Mouse (Mus musculus): ENCODE results near the gene Casp9.

DNA sequence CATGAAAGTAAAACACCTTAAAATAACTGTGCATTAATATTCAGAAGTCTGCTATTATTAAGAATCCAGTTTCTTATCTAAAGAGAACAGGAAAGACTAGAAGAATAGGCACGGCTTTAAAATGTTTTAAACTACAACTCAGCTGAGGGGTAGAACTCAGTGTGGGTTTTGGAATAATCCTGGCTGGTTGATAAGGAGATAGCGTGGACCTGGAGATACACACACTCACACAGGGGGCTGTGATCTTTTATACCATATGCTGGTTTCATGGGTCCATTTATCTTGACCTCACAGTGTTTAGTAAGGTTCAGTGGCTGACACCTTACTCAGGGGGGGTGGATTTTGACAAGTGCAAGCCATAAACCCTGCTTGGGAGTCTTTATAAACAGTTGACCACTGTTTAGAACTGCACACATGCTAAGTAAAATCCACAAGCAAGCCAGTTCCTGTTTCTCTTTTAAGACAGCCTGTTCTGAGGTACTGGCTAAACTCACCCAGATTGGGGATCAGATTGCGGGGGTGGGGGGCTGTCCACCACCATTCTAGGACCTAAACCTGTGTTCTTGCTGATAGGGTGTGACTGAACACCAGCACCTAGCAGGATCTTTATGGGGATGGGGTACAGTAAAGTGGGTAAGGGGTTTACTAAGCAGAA is 3.7 kb upstream of the Casp9 start:
- TF ChIP-seq CTCF (IDR thresholded peaks at IDR 0.05; ENCODE audit: borderline replicate concordance, extremely low read depth, insufficient read depth, insufficient read length) (no peak), POLR2A (IDR thresholded peaks at IDR 0.05; ENCODE audit: borderline replicate concordance, extremely low read depth, insufficient read depth, insufficient read length, poor library complexity, severe bottlenecking) (no peak)

Measured in brain, embryonic 14.5 days (tissue).